Mouse (Mus musculus) skeletal muscle tissue, adult 2 months (tissue): ENCODE measurements around the gene Galnt6.

Experiments
- DNase-seq: peaks from one replicate; pipeline ENCODE4 v3.0.0-alpha.2; 2012; ENCODE audit warnings: low read depth, low spot score

The Galnt6 gene

GRCm38 (mm10) chr15:100754805-100755497, 25.8 kb upstream of the Galnt6 start:
- no peak for DNase-seq

DNA sequence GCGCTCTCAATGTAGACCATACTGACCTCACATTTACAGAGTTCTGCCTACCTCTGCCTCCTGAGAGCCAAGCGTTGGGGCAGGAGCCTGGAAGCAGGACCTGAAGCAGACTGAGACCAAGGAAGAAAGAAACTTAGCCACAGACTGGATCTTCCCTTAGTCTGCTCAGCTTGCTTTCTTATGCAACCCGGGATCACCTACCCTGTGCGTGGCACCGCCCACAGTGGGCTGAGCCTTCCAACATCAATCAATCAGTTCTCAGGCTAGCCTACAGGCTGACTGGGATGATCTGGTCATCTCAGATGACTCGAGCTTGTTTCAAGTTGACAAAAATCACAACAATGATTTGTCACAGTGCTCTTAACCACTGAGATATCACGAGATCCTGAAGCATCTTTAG, 24.9 kb upstream of the Galnt6 start:
- DNase-seq = no peak

GRCm38 (mm10) chr15:100753045-100753444, 23.9 kb upstream of the Galnt6 start:
- DNase-seq = no peak

DNA sequence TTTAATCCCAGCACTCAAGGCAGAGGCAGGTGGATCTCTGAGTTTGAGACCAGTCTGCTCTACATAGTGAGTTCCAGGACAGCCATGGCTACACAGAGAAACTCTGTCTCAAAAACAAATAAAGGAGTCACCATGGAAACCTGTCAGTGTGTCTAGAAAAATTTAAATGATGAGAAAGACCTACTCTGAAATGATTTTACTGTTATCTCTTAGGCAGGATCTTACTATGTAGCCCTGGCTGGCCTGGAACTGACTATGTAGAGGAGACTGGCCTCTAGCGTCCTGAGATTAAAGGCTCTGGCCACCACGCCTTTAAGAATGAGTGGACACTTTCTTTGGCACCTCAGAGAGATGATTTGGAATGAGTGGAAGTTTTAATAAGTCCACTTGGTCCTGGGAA, 23.3 kb upstream of the Galnt6 start:
- no peak for DNase-seq

- no peak for DNase-seq
Observed at GRCm38 (mm10) chr15:100749751-100750538, 20.8 kb upstream of the Galnt6 start.

GRCm38 (mm10) chr15:100748584-100748983, 19.4 kb upstream of the Galnt6 start:
- no peak for DNase-seq

DNA sequence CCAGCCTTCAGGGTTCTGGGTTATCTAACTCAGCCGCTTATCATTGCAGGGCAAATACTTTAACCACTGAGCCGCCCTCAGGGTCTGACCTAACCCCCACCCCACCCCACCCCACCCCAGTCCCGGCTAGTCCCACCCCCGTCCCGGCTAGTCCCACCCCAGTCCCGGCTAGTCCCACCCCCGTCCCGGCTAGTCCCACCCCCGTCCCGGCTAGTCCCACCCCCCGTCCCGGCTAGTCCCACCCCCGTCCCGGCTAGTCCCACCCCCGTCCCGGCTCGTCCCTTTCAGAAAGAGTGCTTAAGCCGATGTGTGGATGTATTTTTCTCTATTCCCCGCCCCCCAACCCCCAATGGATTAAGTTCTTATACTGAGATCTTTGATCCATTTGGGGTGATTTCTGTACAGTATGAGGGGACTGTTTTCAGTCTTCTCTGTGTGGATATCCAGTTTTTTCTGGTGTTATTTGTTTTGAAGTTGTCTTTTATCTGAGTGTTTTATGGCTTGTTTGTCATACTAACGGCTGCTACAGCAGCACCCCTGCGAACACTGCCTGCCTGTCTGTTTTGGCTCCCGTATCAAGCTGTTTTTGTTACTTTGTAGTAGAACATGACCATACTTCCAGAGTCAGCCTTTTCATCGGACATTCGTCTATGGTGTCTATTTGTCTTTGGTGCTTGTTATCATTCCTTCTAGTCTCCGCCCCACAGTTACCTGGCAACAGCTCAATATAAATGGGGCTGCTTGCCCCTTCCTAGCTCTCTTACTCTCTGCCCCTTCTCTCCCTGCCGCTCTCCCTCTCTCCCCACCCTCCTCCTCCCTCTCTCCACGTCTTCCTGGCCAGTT, 18.2 kb upstream of the Galnt6 start:
- DNase-seq = no peak

DNA sequence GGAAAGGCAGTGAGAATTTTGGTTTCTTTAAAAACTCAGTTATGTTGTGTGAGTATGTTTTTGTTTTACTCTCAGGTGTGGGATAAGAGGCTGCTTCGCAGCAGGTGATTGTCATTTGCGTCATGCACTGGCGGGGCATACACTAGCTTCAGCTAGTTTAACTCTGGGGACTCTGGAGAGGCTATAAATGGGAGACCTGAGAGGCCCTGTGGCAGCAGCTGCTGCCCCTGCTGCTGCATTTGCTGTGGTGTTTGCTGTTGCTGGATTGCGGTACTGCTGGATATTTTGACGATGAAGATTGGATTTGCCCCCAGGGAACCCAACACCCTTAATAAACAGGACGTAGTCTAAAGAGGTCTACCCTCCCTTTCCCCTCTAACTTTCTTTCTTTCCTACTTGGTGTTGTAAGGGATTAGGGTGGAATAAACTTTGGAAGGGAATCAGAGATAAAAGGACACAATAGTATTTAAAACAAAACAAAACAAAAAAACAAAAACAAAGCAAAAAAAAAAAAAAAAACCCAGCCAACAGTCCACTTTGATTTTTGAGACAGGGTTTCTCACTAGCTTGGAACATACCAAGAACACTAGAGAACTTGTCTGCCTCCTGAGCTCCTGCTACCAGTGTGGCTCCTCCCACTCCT, 17.4 kb upstream of the Galnt6 start:
- no peak for DNase-seq

DNA sequence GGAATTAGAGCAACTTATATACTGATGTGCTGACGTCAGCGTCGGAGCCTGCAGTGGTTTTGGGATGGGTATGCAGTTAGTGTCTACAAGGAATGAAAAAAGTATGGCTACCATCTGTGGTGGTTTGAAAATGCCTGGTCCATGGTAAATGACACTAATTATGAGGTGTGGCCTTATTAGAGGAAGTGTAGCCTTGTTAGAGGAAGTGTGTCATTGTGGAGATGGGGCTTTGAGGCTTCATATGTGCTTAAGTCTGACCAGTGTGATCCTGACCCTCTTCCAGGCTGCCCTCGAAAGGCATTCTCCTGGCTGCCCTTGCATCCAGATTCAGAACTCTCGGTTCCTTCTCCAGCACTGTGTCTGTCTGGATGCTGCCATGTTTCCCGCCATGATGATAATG, 14.1 kb upstream of the Galnt6 start:
- no peak for DNase-seq

GRCm38 (mm10) chr15:100739442-100739841, 10.3 kb upstream of the Galnt6 start:
- DNase-seq = no peak

- DNase-seq = no peak
Observed at GRCm38 (mm10) chr15:100738351-100738781, 9.2 kb upstream of the Galnt6 start.

GRCm38 (mm10) chr15:100737667-100738066, 8.5 kb upstream of the Galnt6 start:
- DNase-seq = no peak

DNA sequence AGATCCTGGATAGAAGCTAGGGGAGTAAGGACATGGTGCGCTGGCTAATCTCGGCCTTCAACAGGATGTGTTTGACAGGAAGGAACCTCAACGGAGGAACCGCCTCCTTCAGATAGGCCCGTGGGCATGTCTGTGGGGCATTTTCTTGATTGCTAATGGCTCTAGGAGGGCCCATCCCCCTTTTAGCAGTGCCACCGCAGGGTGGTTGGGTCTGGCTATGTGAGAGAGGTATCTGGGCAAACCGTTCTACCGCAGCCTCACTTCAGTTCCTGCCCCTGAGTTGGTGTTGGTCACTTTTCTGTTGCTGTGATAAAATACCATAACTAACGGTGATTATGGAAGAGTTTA, 6.8 kb upstream of the Galnt6 start:
- DNase-seq = no peak

DNA sequence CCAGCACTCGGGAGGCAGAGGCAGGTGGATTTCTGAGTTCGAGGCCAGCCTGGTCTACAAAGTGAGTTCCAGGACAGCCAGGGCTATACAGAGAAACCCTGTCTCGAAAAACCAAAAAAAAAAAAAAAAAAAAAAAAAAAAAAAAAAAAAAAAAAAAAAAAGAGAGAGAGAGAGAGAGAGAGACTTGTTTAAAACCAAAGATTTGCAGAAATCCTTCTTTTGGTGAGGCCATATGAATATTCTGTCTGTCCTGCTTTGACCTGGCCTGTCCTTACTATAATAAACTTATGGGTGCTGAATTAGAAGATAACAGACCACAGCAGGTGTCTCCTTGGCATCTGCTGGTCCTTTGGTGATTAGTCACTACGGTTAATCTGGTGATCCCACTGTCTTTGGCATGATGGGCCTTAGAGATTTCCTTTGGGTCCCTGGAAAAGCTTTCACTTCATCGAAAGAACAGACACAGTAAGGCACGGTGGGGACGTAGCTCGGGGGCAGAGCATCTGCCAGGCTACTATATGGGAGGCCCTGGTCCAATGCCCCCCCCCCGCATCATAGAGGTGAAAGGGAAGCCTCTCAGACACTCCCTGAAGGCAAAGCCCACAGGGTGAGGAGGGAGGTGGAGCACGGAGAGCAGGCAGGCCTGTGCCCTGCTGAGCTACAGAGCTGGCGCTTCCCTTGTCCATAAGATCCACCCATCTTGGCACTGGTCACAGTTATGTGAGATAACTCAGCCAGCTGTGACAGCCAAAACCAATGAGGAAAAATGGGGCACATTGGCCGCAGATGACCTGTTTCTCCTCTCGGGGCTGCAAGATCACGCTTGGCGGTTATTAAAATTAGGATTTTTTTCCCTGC, 6.1 kb upstream of the Galnt6 start:
- DNase-seq = no peak

DNA sequence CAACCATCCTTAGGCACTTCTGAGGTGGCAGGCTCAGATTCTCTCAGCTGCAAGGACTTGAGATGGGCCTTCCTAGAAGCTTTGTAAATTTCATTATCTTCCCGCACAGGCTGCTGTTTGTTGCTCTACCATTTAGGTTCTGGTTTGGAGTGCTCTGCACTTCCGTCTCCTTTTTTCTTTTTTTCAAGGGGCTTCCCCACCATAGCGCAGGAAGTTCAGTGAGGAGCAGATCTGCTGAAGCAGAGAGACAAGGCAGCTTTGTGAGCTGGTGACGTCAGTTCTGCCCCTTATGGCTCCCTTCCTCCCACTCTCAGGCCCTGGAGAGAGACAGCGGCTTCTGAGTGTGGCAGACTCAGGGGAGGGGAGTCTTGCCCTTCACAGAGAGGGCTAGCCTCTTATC, 3.4 kb upstream of the Galnt6 start:
- no peak for DNase-seq

GRCm38 (mm10) chr15:100731081-100731480, 1.9 kb upstream of the Galnt6 start:
- no peak for DNase-seq

GRCm38 (mm10) chr15:100728586-100728985, 590 bp downstream of the Galnt6 start:
- no peak for DNase-seq

DNA sequence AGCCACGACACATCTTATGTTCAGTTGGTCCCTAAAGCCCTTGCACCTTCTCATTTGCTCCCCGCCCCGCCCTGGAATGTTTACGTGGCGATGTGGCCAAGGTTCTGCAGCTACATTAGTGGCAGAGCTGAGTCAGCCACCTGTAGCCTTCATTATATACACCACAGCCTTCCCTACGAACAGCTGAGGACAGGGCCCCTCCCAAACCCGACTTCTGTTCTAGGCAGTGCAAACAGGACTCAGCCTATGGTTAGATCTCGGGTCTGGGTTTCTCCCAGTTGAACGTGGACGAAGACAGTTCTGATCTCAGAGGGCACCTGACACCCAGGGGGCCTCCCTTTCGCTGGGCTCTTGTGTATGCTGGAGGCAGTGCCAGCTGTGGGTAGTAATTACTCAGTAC, 1.3 kb downstream of the Galnt6 start:
- no peak for DNase-seq

DNA sequence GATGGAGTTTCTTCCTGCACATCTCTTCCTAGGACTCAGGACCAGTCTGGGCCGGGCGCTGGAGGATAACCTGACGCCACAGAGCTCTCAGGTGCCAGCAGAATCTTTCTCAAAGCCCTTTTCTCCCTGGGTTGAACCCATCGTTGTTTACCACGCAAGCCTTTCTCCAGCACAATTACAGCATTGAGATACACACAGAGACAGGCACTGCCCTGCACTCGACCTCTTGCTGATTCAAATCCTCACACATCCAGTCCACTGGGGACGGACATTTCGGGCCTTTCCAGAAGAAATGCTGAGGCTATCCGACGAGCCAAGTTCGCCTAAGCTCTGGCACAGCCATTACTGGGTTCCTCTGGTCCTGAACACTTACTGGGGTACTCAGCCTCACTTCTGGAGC, 2.5 kb downstream of the Galnt6 start:
- no peak for DNase-seq

- DNase-seq = no peak
Observed at GRCm38 (mm10) chr15:100723505-100723904, 5.7 kb downstream of the Galnt6 start.

DNA sequence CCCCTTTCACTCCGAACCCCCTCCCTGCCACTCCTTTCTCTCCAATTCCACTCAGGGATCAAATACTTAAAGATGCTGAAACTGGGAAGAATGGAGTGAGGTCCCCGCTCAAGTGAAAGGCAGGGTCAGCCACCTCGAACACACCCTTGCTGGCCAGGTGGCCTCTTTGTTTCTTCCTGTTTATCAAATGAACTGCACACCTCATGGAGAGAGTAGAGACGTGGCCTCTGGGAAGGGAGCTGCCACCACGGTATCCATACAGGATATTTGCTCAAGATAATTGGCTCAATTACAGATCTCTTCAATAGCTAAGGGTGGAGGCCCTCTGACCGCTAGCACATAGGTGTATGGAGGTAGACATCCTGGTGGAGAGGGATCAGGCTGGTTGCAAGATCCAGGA, 6.6 kb downstream of the Galnt6 start:
- no peak for DNase-seq
